Mouse (Mus musculus) ES-CJ7 (cell line): ENCODE results near the gene Myh9.

Experiments used
- DNase-seq: peaks from one replicate; pipeline ENCODE4 v3.0.0; 2011; ENCODE audit warnings: low read depth, low spot score

Myh9 gene

DNA sequence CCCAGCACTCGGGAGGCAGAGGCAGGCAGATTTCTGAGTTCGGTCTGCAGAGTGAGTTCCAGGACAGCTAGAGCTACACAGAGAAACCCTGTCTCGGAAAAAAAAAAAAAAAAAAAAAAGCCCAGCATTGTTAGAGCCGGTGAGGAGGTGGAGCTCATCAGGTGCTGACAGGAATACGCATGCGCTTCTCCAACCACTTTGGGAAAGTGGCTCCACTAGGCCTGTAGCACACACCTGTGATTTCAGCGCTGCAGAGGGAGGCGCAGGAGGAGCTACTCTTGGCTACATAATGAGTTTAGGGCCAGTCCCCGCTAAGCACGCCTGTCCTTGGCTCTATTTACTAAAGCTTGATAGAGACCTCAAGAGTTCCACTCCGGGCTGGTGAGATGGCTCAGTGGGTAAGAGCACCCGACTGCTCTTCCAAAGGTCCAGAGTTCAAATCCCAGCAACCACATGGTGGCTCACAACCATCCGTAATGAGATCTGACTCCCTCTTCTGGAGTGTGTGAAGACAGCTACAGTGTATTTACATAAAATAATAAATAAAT lies 1.6 kb upstream of the Myh9 start:
- DNase-seq: peak; percentile 96

DNA sequence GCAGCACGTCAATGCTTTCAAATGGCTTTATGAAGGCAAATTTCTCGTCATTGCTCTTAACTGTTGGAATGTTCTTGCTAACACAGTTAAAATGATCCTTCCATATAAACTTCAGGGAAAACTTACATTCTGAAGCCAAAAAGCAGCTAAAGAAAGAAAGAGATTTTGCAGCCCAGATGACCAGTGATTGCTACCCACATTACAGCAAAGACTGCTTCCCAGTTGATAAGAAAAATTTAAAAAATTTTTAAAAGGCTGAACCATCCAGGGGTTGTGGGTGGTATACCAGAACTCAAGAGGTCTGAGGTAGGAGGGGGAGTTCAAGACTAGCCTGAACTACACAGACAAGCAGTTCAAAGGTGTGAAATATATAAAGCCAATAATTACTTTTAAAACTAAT lies 1.1 kb upstream of the Myh9 start:
- no peak for DNase-seq

DNA sequence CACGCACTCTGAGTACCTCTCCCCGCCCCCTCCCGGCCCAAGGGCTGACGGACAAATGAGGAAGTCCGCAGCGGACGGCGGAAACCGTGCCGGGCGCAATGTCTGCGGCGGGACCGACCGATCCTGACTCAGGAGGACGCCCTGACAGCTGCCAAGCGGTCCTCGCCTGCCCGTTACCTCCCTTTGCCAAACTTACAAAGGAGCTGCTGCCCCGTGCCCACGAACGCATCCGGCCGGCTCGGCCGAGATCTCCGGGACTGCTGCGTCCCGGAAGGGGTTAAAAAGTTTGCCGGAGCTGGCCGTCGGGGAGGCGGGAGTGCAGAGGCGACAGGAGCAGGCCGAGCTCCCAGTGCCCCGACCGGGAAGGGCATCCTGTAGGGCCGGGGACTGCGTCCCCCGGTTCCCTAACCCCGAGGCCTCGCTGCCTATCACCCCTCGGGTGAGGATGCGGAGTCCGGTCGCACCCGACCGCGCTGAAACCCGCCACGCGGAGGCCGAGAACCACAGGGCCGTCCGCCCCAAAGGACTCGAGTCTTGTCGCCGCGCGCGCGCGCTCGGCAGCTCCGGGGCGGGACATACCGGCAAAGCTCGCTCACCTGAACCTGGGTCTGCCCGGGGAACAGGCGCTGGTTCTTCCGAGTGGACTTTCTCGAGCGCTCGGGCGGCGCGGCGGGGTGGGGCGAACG lies 471 bp downstream of the Myh9 start:
- DNase-seq: no peak

DNA sequence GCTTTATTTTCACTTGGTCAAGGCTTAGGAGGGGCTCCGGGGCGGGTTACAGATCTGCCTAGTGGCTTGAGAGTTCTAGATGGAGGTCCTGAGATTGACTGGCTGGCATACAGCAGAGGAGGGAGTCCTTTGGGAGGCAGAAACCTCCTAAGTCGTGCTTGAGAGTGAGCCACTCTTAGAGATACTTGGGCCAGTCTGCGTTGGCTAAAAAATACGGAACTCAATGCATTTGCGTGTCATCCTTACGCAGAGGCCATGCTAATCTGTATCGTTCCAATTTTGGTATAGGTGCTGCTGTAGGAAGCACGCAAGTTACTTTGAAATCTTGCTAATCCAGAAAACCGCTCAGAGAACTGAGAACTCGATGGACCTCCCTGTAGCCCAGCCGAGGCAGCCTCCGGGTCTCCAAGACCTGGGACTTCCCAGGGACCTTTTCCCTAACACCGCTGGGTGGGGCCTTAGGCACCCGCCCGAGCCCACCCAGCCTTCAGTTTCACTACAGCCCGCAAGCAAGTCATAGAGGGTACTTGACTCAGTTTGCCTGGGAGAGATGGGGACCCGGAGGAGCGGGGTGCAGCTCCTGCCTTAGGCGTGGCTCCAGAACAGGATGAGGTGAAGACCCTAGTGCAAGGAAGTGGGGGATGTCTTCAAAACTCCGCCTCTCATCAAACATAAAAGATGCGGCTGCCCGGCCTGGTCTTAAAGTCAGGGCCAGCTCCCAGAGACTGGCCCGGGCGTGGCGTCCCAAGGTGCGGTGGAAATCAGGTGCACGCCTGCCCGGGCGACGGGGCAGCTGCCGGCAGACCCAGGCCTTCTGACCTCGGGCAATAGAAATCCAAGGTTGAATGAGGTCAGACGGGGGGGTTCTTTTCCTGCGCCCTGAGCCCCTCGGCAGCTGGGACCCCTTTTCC lies 1.3 kb downstream of the Myh9 start:
- DNase-seq: no peak

DNA sequence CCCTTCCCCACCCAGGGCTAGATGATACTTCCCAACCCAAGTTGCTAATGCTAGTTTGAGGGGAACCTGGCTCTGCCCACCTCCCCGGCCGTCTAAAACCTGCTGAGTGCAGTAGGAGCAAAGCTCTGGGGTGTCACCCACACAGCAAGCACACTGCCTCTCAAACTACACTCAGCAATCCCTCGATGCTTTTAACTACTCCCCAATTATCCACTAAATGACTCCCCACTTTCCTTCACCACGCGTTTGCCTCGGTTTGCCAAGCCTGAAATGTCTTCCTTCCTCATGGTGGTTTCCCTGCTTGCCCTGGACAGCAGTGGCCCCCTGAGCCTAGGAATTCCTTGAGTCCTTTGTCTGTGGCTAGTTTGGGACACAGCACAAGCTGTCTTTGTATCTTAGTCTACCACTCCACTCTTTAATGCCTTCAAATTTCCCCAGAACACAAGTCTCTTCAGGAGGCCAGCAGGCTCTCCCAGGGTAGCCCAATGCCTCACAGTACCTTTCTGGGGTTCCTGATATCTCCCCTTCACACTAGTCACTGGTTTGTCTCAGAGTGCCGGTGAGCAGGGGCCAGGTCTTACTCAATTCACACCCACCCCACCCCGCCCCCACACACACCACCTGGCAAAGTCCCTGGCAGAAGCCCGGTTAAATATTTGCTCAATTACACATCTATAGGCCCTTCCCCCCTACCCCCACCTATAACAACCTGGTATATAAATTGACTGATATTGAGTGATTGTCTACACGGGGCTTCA lies 2.3 kb downstream of the Myh9 start:
- DNase-seq: no peak

DNA sequence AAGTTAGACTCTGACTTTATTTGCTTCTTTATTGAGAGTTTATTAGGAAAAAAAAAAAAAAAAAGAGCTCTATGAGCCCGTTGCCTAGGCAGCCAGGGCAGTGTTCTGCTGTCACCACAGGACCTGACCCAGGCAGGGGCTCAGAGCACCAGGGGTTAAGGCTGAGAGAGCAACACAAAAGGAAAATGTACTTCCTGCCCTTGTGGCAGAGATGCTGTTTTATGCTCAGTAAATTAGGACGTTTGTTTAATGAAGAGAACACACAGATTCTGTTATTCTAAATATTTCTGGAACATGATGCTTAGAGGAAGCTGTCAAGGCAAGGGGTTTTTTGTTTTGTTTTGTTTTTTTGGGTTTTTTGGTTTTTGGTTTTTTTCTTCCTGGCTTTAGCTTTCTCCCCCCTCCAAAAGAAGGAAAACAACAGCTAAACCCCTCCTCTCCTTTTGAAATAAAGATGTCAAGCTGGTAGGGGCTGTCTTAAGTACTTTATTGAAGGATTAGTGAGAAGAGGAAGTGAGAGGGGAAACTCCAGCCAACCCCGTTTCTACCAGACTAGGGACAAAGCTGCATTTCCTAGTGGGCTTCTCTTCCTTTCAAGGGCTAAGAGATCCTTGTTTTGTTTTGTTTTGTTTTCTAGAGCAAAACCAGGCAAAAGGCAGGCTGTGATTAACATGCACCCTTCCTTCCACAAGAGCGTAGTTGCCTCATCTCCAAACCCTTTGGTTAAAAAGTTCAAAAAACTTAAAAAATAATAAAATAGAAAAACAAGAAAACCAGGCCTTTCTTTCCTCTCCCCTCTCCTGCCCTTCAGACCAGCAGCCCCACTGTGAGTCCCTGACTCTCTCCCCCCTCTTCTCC lies 3.2 kb downstream of the Myh9 start:
- no peak for DNase-seq

DNA sequence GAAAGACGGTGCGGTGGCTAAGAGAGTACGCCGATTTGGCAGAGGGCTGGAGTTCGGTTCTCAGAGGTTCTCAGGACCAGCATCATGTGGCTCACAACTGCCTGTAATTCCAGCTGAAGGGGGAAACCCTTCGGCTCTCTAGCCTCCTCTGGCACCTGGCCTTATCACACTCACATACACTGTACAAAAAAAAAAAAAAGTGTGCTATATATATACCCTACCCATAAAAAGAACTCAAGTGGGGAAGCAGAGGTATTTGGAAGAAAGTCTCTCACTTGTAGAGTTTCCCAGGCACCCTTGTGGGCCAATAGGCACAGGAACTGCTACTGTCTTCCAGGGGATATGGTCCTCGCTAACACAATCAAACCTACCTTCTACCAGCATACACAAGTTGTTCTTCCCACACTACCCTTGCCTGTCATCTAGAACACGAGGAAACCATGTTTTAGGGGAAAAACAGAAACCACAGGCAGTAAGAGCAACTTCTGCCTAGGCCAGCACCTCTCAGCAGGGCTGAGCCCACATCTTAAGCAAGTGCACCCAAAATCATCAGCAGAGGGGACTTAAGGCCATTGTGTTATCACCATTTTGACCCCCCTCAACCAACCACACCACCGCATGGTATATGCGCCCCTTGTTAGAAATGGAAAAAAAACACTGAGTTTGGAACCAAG lies 4.4 kb downstream of the Myh9 start:
- no peak for DNase-seq

DNA sequence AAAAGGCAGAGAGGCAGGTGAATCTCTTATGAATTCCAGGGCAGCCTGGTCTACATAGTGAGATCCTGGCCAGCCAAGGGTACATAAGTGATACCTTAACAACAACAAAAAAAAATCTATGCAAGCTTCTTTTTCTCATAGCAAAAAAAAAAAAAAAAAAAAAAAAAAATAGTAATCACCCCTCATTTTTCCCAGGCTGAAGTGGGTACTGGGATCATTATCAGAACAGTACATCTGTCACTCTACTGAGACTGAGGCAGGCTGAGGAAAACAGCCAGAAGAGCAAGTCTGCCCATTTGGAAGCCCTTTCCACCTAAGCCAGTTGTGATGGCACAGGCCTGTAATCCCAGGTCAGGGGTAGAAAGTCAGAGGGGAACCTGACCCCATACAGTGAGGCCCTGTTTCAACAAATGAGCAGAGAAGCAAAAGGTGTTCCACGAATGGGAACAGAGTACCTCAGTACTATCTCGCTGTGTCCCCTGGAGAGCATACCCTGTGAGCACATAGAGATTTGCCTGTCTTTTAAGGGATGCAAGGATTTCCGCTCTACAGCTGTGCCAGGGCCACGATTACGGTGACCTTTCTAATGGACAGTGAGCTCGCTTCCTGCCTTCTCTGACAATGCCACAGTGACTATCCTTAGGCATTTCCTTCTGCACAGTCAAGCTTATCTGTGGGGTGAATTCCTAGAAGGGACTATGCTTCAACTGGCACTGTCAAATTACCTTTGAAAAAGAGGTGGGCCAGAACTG lies 5.1 kb downstream of the Myh9 start:
- no peak for DNase-seq

DNA sequence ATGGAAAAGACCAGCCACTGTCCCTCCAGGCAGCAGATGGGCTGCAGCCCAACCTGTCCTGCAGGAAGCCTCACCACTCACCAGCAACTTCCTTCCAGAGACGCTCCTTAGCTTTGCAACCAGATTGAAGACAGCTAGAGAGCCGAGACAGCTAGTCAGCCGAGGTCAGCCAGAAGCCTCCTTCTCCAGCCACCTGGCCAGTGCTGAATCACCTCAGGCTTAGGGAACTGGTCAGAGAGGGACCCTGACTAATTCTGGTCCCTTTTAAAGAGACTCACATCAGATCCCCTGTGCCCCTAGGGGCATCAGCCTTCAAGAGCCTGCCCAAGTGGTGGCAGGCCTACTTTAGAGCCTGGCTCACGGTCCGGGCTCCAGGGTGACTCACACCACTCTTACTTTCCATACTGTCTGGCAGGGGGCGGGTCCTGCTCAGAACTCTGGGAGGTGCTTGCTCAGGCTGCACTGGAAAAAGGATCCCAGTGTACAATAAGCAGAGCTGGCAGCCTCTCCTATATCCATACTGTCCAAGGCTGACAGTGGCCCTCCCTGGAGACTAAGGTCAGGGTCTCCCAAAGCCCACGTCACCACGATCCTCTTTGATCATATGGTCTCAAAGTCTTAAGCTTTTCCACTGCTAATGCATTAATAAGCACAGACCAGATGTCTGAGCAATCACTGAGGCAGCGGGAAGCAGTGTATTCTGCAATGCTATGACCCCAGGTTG lies 5.9 kb downstream of the Myh9 start:
- DNase-seq: no peak

DNA sequence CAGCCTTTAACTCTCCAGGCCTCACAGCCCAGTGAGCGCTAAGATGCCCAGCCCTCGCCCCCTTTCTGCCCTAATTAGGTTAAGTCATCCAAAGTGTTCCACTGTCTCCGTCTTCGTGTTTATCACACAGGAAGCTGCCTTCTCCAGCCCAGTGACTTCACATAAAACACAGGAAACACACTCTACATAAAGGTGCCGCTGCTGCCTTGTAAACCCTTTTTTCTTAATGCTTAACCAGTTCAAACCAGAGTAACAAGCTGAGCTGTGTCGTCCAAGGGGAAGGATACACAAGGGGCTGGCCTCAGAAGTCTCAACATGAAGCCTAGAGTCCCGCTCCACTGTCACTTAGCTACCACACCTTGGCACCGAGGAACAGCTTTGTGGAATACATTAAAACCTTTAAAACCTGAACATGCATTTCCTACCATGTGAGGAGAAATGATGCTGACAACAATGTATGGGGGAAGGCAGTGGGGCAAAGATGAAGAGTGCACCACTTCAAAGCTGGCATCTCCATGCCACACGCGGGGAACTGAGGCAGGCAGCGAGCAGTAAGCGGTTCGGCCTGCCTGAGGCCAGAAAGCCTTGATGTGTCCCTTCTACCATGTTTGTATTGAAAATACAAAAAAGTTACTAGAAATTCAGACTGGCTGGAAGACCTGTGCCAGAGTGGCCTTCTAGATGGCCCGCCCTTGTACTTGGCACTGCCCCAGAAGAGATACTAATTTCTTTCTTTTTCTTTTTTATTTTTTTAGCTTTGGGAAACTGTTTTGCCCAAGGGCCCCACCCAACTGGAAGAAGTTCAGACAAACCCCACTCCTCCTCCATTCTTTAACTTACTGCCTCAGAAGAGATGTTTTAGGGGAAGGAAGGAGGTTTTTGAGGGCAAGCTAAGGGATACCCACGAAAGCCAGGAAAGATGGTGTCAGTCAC lies 7.4 kb downstream of the Myh9 start:
- DNase-seq: no peak

DNA sequence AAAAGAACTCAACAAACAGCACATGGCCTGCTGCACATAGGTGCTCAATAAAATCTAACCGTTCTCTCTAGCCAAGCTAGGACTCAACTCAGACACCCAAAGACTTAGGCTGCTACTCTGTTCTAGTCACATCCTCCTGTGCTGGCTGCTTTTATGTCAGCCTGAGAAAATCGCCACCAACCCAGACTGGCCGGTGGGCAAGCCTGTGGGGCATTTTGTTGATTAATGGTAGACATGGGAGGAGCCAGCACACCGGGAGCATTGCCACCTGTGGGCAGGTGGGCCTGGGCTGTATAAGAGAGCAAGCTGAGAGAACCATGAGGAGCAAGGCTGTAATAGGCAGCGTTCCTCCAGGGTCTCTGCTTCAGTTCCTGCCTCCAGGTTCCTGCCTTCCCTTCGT lies 8.2 kb downstream of the Myh9 start:
- no peak for DNase-seq

DNA sequence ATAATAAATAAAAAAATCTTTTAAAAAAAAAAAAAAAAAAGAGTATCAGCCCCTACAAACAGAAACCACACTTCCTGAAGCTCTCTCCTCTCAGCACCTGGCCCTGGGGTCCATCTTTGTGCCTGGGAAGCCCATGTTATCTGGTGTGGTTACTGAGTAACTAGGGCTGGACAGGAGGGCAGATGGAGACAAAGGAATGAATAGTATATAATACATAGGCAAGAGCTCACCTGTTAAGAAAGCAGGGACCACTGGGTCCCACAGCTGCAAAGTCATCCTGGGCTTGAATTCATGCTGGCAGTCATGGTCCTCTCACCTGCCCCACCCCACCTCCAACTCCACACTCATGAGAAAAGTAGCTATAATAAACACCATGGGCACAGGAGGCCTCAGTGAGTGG lies 8.9 kb downstream of the Myh9 start:
- DNase-seq: no peak

DNA sequence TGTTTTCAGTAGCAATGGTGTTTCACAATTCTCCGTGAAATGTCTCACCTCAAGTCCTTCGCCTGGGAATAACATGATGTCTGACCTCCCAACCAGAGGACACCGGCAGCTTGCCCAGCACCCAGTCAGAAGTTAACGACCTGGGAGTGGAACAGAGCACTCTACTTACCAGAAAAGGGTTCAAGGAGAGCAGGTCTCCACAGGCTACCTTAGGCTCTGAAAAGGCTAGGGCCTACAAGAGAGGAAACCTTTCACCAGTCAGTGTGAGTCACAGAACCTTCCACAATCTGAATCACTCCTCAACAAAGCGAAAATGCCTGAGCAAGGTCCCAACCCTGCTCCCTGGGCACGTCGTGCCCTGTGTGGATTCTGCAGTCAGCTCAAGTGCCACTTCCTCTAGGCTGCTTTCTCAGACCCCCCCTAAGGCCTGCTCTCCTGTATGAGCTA lies 9.5 kb downstream of the Myh9 start:
- DNase-seq: no peak

DNA sequence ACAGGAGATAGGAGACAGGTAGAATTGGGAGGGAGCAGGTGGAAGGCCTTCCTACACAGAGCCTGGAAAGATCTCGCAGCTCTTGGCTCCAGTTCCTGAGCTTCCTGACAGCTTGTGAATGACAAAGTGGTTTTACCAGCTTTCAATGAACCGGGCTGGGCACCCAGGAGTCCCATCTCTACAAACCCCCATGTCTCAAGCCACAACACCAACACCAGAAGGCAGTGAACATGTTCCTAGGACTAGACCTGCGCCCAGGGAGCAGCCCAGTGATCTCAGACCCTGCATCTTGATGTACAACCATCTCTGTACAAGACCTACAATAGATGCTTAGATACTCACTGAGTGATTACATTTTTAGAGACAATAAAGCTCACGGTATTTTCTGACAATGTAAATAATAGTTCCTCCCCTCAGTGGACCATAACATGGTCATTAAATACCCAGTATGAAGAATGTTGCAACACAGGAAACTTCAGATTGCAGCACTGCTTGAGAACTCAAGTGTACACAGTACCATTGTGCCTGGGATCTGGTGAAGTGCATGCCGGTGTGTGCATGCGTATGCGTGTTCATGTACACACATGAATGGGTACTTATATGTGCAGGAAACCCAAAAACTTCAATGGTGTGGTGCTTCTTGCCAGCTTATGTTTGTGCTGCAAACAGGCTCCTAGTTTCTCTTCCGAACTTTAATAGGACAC lies 10.1 kb downstream of the Myh9 start:
- DNase-seq: no peak

DNA sequence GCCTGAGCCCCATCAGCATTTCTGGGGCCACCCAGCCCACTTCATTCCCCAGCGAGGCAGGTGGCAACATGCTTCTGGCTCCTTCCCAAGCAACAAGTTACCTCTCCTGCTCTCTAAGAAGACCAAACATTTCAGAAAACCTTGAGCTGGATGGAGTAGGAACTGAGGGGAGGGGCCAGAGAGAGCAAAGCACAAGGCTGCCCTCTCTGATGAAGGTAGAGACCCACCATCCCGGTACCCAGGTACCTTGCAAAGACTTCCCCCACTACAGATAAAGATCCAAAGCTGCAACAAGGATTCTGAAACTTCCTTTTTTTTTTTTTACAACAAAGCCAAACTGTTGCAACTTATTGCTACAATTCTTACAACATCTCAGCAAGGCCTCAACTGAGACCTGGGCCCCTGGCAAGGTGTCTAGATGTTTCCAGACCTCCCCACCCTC lies 10.8 kb downstream of the Myh9 start:
- DNase-seq: no peak

DNA sequence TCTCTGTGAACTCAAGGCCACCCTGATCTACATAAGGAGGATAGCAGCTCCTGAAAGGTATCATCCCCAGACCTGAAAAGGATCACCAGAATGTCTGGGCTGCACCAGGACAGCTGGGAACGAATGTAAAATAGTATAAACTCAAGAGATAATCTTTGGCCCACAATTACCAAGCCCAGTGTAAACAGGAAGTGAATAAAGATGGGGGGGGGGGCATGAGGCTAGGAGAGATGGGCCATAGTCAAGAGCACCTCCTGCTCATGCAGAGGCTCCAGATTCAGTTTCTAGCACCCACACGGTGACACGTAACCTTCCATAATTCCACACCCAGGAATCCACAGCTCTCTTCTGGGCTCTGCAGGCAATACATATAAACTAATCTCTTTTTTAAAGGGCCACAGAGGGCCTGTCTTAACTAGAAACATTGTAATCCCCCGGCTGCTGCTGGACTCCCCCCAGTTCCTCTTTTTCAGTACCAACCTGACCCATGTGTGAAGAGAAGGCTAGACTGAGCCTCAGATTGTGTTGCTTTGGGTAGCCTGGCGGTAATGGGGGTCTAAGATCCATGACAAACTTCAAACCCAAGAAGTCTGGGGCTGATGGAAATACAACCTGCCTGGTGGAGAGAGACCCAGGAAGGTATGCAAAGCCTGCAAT lies 11.4 kb downstream of the Myh9 start:
- DNase-seq: no peak

DNA sequence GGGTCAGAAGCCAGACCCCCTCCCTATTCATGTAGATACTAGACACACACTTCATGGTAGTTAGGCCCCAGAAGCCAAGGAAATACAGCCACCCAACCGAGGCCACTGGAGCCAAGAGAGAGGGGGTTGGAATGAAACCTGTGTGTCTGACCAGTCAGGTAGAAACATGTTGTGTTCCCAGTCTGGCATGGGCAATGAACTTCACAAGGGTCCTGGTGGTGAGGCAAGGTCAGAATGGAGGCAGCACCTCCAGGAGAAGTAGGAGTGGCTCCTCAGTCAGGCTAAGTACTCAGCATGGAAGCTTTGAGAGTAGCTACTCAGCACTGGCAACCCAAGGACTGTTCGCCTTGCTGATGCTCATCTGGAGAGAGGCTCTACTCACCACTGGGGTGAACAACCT lies 12.4 kb downstream of the Myh9 start:
- no peak for DNase-seq
